Mouse (Mus musculus) cerebellum, adult 2 months (tissue): ENCODE results near the gene Rbms3.

ENCODE experiments used
- CTCF ChIP-seq: fragments of 200-500 bp; IDR thresholded peaks from 2 replicates; pipeline ENCODE4 v1.5.1; 2011; ENCODE audit warnings: low read depth, mild to moderate bottlenecking, control low read depth, low read length, moderate library complexity, borderline replicate concordance; ENCODE audit not compliant: insufficient read depth
- POLR2A ChIP-seq: fragments of 200-500 bp; IDR thresholded peaks from 2 replicates; pipeline ENCODE4 v1.6.1; 2011; ENCODE audit warnings: low read length, control low read depth, borderline replicate concordance; ENCODE audit not compliant: insufficient read depth

DNA sequence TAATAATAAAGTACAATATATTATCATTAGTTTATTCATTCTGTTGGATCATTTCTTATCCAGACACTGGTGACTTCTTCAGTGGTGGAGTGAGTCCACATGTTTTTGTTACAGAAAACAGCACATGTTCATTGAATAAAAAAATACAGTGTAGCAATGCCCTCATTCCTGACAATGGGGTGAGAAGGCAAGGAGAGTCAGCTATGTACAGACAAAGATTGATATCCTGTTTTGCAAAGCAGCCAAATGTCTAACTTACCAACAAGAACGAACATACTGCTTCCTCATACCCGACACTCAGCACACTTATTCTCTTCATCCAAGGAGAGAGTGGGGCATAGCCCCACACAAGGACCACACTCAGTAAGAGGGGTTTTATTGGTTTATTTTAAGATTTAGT is 559.1 kb downstream of the Rbms3 start:
- TF ChIP-seq CTCF (no peak), POLR2A (no peak)
